Mouse (Mus musculus) liver, embryonic 14.5 days (tissue): ENCODE results near the gene Gnb5. TPM values are rescaled to one million over a fixed set of nuclear protein-coding genes. Genes with fewer than 3 reads are reported as not detected.

ENCODE experiments used
- ATAC-seq: fragments of 200-750 bp; cut with Nextera tagmentation; 2 replicates; pipeline ENCODE4 v1.8.0; 2017; ENCODE audit warnings: moderate number of reproducible peaks, mild to moderate bottlenecking, moderate library complexity; ENCODE audit not compliant: insufficient read depth
- DNase-seq, 3 experiments: peaks; one replicate each; pipeline ENCODE4 v3.0.0-alpha.2; 2012 to 2013; ENCODE audit warnings: low read depth in 3 of 3, low spot score in 3 of 3
- H3K27ac ChIP-seq: fragments of 300-500 bp; sonication (generic); 2 replicates; pipeline ENCODE4 v1.5.1; 2014; ENCODE audit warnings: moderate library complexity, mild to moderate bottlenecking, control low read depth, inconsistent platforms
- H3K27me3 ChIP-seq: fragments of 300-500 bp; sonication (generic); 2 replicates; pipeline ENCODE4 v1.6.1; 2014; ENCODE audit warnings: mild to moderate bottlenecking, low read length, moderate library complexity; ENCODE audit not compliant: control insufficient read depth, insufficient read depth
- H3K36me3 ChIP-seq: fragments of 300-500 bp; sonication (generic); replicated peaks from 2 replicates; pipeline ENCODE4 v1.6.1; 2014; ENCODE audit warnings: low read depth; ENCODE audit not compliant: control insufficient read depth, insufficient read depth
- H3K4me1 ChIP-seq, 2 experiments: fragments of 200-500 bp in 1 of 2; fragments of 300-500 bp in 1 of 2; sonication (generic) in 1 of 2; replicated peaks; 2 replicates each; pipeline ENCODE4 v1.6.1; 2012 to 2014; ENCODE audit warnings: antibody characterized with exemption in 1 of 2, inconsistent platforms in 1 of 2, low read length in 1 of 2; ENCODE audit not compliant: control insufficient read depth in 2 of 2, insufficient read depth in 2 of 2
- H3K4me2 ChIP-seq: fragments of 300-500 bp; sonication (generic); 2 replicates; pipeline ENCODE4 v1.6.1; 2014; ENCODE audit warnings: low read depth, mild to moderate bottlenecking, control low read depth, moderate library complexity
- H3K4me3 ChIP-seq, 2 experiments: fragments of 200-500 bp in 1 of 2; fragments of 300-500 bp in 1 of 2; sonication (generic) in 1 of 2; 2 replicates each; pipeline ENCODE4 v1.5.1; 2012 to 2014; ENCODE audit warnings: low read depth in 2 of 2, low read length in 2 of 2, mild to moderate bottlenecking in 2 of 2, control low read depth in 1 of 2, inconsistent platforms in 1 of 2, moderate library complexity in 1 of 2; ENCODE audit not compliant: insufficient read depth in 1 of 2
- H3K9ac ChIP-seq: fragments of 300-500 bp; sonication (generic); replicated peaks from 2 replicates; pipeline ENCODE4 v1.6.1; 2014; ENCODE audit warnings: mild to moderate bottlenecking, control low read depth, moderate library complexity
- H3K9me3 ChIP-seq: fragments of 300-500 bp; sonication (generic); 2 replicates; pipeline ENCODE4 v1.6.1; 2016; ENCODE audit warnings: low read length, mixed read lengths; ENCODE audit not compliant: control insufficient read depth
- CTCF ChIP-seq: IDR thresholded peaks from 2 replicates; pipeline ENCODE4 v1.5.1; 2016; ENCODE audit warnings: antibody characterized with exemption, low read depth, control low read depth
- EP300 ChIP-seq: IDR thresholded peaks from 2 replicates; pipeline ENCODE4 v1.6.1; 2016; ENCODE audit warnings: antibody characterized with exemption, low read depth
- WGBS: fragments of 180-500 bp; shearing (Covaris S2); extraction: QIAGEN DNeasy Blood & Tissue Kit; methylation state at CpG from one replicate; pipeline ENCODE4 v1.1.7; 2014; ENCODE audit not compliant: insufficient replicate concordance; 5-methylcytosine and 5-hydroxymethylcytosine counted together
- polyA plus RNA-seq, 2 experiments: library from polyadenylated mRNA; depleted of rRNA in 1 of 2; stranded (reverse) in 1 of 2; unstranded in 1 of 2; fragments of >200 nt; fragmentation: Nextera tagmentation in 1 of 2; extraction: Ambion mirVana in 1 of 2; gene quantifications; 2 replicates each; pipeline versions ENCODE4 v1.2.1 to v1.2.3; 2012 to 2014

The Gnb5 gene
- polyA plus RNA-seq, 2 experiments: 0.89 to 1.2 TPM

- H3K27me3 ChIP-seq: no peaks in the 10 kb centered on the region
- H3K9ac ChIP-seq: no peak overlapping the region
- no peak for ATAC-seq
- TF ChIP-seq EP300 (no peak), CTCF (no peak)
- no peak for DNase-seq
- H3K4me1 ChIP-seq: no peaks in the 10 kb centered on the region
- peaks cover 8% of the 10 kb centered on the region; the same call in 1 of the 2 replicates for H3K36me3 ChIP-seq
- H3K4me2 ChIP-seq: no peak overlapping the region
- no peak overlapping the region for H3K27ac ChIP-seq
- no peak overlapping the region for H3K4me3 ChIP-seq
- 64% methylated on average over 3 of the region's 3 CpGs for WGBS
- no peaks in the 10 kb centered on the region for H3K9me3 ChIP-seq
Measured at GRCm38 (mm10) chr9:75384337-75384962, 78.4 kb downstream of the Gnb5 start.

- TF ChIP-seq CTCF: no peak
- TF ChIP-seq EP300: no peak
- Histone ChIP-seq H3K27ac (no peak overlapping the region), H3K36me3 (peaks cover 13% of the 10 kb centered on the region), H3K4me2 (no peak overlapping the region), H3K4me1 (no peaks in the 10 kb centered on the region), H3K9ac (no peak overlapping the region), H3K4me3 (no peak overlapping the region), H3K9me3 (no peaks in the 10 kb centered on the region), H3K27me3 (no peaks in the 10 kb centered on the region)
- ATAC-seq (no peak), DNase-seq (no peak)
- WGBS: 71% methylated on average over 9 of the region's 9 CpGs
Measured at GRCm38 (mm10) chr9:75385218-75385974, 79.3 kb downstream of the Gnb5 start.

GRCm38 (mm10) chr9:75393251-75393650 is 87.2 kb downstream of the Gnb5 start:
- no peak overlapping the region for H3K4me2 ChIP-seq
- H3K9ac ChIP-seq: no peak overlapping the region
- peaks cover 21% of the 10 kb centered on the region for H3K36me3 ChIP-seq
- no peaks in the 10 kb centered on the region for H3K4me1 ChIP-seq
- no peaks in the 10 kb centered on the region for H3K27me3 ChIP-seq
- no peaks in the 10 kb centered on the region for H3K9me3 ChIP-seq
- DNase-seq: no peak
- no peak overlapping the region for H3K4me3 ChIP-seq
- TF ChIP-seq CTCF (no peak), EP300 (no peak)
- no peak for ATAC-seq
- H3K27ac ChIP-seq: no peak overlapping the region
- WGBS: 77% methylated on average over 12 of the region's 12 CpGs

Other genes starting within 250 kb of the Gnb5 start
- gene Myo5a, start 235.3 kb upstream of the Gnb5 start, polyA plus RNA-seq (2012; rRNA removed): 0.87 and 1.3 TPM in 2 replicates
- gene Myo5a, start 235.3 kb upstream of the Gnb5 start, polyA plus RNA-seq (2014; fragmentation: Nextera tagmentation; extraction: Ambion mirVana): 1.2 and 1.6 TPM in 2 replicates
- gene Myo5c, start 74.3 kb upstream of the Gnb5 start, polyA plus RNA-seq (2012; rRNA removed): 0.52 and 0.93 TPM in 2 replicates
- 0.41 and 0.51 TPM in 2 replicates for gene Myo5c, start 74.3 kb upstream of the Gnb5 start, polyA plus RNA-seq (2014; fragmentation: Nextera tagmentation; extraction: Ambion mirVana)
- gene Bcl2l10, start 41.5 kb downstream of the Gnb5 start, polyA plus RNA-seq (2012; rRNA removed): not detected in 2 replicates
- not detected in 2 replicates for gene Bcl2l10, start 41.5 kb downstream of the Gnb5 start, polyA plus RNA-seq (2014; fragmentation: Nextera tagmentation; extraction: Ambion mirVana)
- gene Mapk6, start 103.7 kb downstream of the Gnb5 start, polyA plus RNA-seq (2012; rRNA removed): 7.7 and 9.3 TPM in 2 replicates
- gene Mapk6, start 103.7 kb downstream of the Gnb5 start, polyA plus RNA-seq (2014; fragmentation: Nextera tagmentation; extraction: Ambion mirVana): 17.1 and 20.2 TPM in 2 replicates
- 4.5 and 8.2 TPM in 2 replicates for gene Leo1, start 135.2 kb downstream of the Gnb5 start, polyA plus RNA-seq (2012; rRNA removed)
- gene Leo1, start 135.2 kb downstream of the Gnb5 start, polyA plus RNA-seq (2014; fragmentation: Nextera tagmentation; extraction: Ambion mirVana): 10.8 and 14.1 TPM in 2 replicates